Mouse (Mus musculus) heart, embryonic 16.5 days (tissue): Measurements from ENCODE around the gene Adsl. TPM values are rescaled to one million over a fixed set of nuclear protein-coding genes. Genes with fewer than 3 reads are reported as not detected.

Experiments used
- microRNA-seq: library from miRNA; unstranded; fragments of <30 nt; microRNA quantifications from one replicate; pipeline ENCODE4, GENCODE M21; 2017
- polyA plus RNA-seq: library from polyadenylated mRNA; unstranded; fragments of >200 nt; fragmentation: Nextera tagmentation; extraction: Ambion mirVana; gene quantifications from 2 replicates; pipeline ENCODE4 v1.2.1, GENCODE M21; 2015

Adsl gene
- polyA plus RNA-seq, 1 experiment from 2014 or later = 175 TPM

Small RNA genes within 50 kb of the gene (microRNA-seq; reads per million reads assigned to microRNA genes)
- gene Mir5113 = 12.2 reads per million, percentile 29 among the genes with 10 or more reads in this experiment

Other genes starting within 250 kb of the Adsl start
- 21.2 and 25.6 TPM in 2 replicates for gene Tnrc6b, start 237.2 kb upstream of the Adsl start, polyA plus RNA-seq
- 15.8 and 20.1 TPM in 2 replicates for gene Sgsm3, start 29.3 kb downstream of the Adsl start, polyA plus RNA-seq
- 14.1 TPM in 2 replicates for gene Mrtfa, start 242.3 kb downstream of the Adsl start, polyA plus RNA-seq